Mouse (Mus musculus) forebrain, embryonic 12.5 days (tissue): ENCODE measurements around the gene Sdf2l1. TPM values are rescaled to one million over a fixed set of nuclear protein-coding genes. Genes with fewer than 3 reads are reported as not detected.
"Not testable (repeated sequence)": the region's sequence is repeated elsewhere in the genome, so short reads cannot be mapped to it uniquely, and the experiment has no call there.

Experiments
- ATAC-seq: fragments of 200-750 bp; cut with Nextera tagmentation; 2 replicates; pipeline ENCODE4 v1.8.0; 2017; ENCODE audit warnings: moderate TSS enrichment; ENCODE audit not compliant: low FRiP score
- H3K27ac ChIP-seq: fragments of 300-500 bp; sonication (generic); 2 replicates; pipeline ENCODE4 v1.5.1; 2016; ENCODE audit warnings: mild to moderate bottlenecking
- H3K27me3 ChIP-seq: fragments of 300-500 bp; sonication (generic); 2 replicates; pipeline ENCODE4 v1.6.1; 2016; ENCODE audit warnings: mild to moderate bottlenecking
- H3K36me3 ChIP-seq: fragments of 300-500 bp; sonication (generic); replicated peaks from 2 replicates; pipeline ENCODE4 v1.6.1; 2016; ENCODE audit warnings: mild to moderate bottlenecking
- H3K4me1 ChIP-seq: fragments of 300-500 bp; sonication (generic); 2 replicates; pipeline ENCODE4 v1.6.1; 2016
- H3K4me2 ChIP-seq: fragments of 300-500 bp; sonication (generic); 2 replicates; pipeline ENCODE4 v1.6.1; 2016; ENCODE audit warnings: mild to moderate bottlenecking, moderate library complexity
- H3K4me3 ChIP-seq: fragments of 300-500 bp; sonication (generic); replicated peaks from 2 replicates; pipeline ENCODE4 v1.5.1; 2016; ENCODE audit warnings: mild to moderate bottlenecking
- H3K9ac ChIP-seq: fragments of 300-500 bp; sonication (generic); 2 replicates; pipeline ENCODE4 v1.6.1; 2016; ENCODE audit warnings: mild to moderate bottlenecking
- H3K9me3 ChIP-seq: fragments of 300-500 bp; sonication (generic); 2 replicates; pipeline ENCODE4 v1.6.1; 2016
- WGBS: fragments of 180-500 bp; shearing (Covaris S2); methylation state at CpG from one replicate; pipeline ENCODE4 v1.1.7; 2016; 5-methylcytosine and 5-hydroxymethylcytosine counted together
- polyA plus RNA-seq: library from polyadenylated mRNA; unstranded; fragments of >200 nt; fragmentation: Nextera tagmentation; extraction: Ambion mirVana; gene quantifications from 2 replicates; pipeline ENCODE4 v1.2.1, GENCODE M21; 2016

Gene Sdf2l1
- 63.8 and 66.3 TPM in 2 replicates for polyA plus RNA-seq

GRCm38 (mm10) chr16:17132089-17132905 is at the start of gene Sdf2l1:
Sdf2l1 (minus strand) TSS chr16:17132383.
- Histone ChIP-seq H3K36me3 (no peaks in the 10 kb centered on the region), H3K4me1 (peaks cover 17% of the 10 kb centered on the region), H3K4me3 (peak within 1 kb of the TSS; percentile 75), H3K9ac (peak within 1 kb of the TSS; percentile 70), H3K4me2 (peak within 1 kb of the TSS; percentile 82), H3K9me3 (no peaks in the 10 kb centered on the region), H3K27me3 (no peaks in the 10 kb centered on the region), H3K27ac (peak within 1 kb of the TSS; percentile 87)
- 1% methylated on average over 47 of the region's 47 CpGs for WGBS
- ATAC-seq: peak; percentile 98

GRCm38 (mm10) chr16:17181382-17181781 is 49.2 kb upstream of the Sdf2l1 start:
- ATAC-seq: no peak
- WGBS: 89% methylated on average over 4 of the region's 4 CpGs
- H3K9me3 ChIP-seq: 0 out of 2 replicates have a peak, but pooled peaks cover 3% of the 10 kb centered on the region
- H3K36me3 ChIP-seq: peaks cover 25% of the 10 kb centered on the region
- H3K27me3 ChIP-seq: no peaks in the 10 kb centered on the region
- H3K27ac ChIP-seq: no peak overlapping the region
- H3K9ac ChIP-seq: no peak overlapping the region
- no peak overlapping the region for H3K4me3 ChIP-seq
- no peak overlapping the region for H3K4me2 ChIP-seq
- no peaks in the 10 kb centered on the region for H3K4me1 ChIP-seq

- ATAC-seq: no peak
- no peaks in the 10 kb centered on the region for H3K4me1 ChIP-seq
- no peak overlapping the region for H3K9ac ChIP-seq
- H3K27ac ChIP-seq: no peak overlapping the region
- no peak overlapping the region for H3K4me3 ChIP-seq
- H3K36me3 ChIP-seq: peaks cover 24% of the 10 kb centered on the region
- no peak overlapping the region for H3K4me2 ChIP-seq
- H3K9me3 ChIP-seq: no peaks in the 10 kb centered on the region
- H3K27me3 ChIP-seq: no peaks in the 10 kb centered on the region
- 94% methylated on average over 3 of the region's 3 CpGs for WGBS
These were observed 47.5 kb upstream of the Sdf2l1 start for GRCm38 (mm10) chr16:17179706-17180105.

GRCm38 (mm10) chr16:17177623-17178170 is 45.5 kb upstream of the Sdf2l1 start:
- Histone ChIP-seq H3K36me3 (peaks cover 40% of the 10 kb centered on the region), H3K4me2 (no peak overlapping the region)

GRCm38 (mm10) chr16:17175765-17176164 is 43.6 kb upstream of the Sdf2l1 start:
- Histone ChIP-seq H3K9ac (no peak overlapping the region), H3K27ac (no peak overlapping the region), H3K4me2 (no peak overlapping the region), H3K4me1 (no peaks in the 10 kb centered on the region), H3K4me3 (no peak overlapping the region), H3K9me3 (no peaks in the 10 kb centered on the region), H3K36me3 (peaks cover 53% of the 10 kb centered on the region), H3K27me3 (no peaks in the 10 kb centered on the region)
- WGBS: 95% methylated on average over 2 of the region's 2 CpGs
- no peak for ATAC-seq

More at GRCm38 (mm10) chr16:17177623-17178170, 45.5 kb upstream of the Sdf2l1 start:
- Histone ChIP-seq H3K27ac (no peak overlapping the region), H3K27me3 (no peaks in the 10 kb centered on the region), H3K9me3 (no peaks in the 10 kb centered on the region), H3K4me1 (no peaks in the 10 kb centered on the region), H3K4me3 (no peak overlapping the region), H3K9ac (no peak overlapping the region)
- 92% methylated on average over 1 of the region's 1 CpGs for WGBS
- no peak for ATAC-seq

- no peaks in the 10 kb centered on the region for H3K4me1 ChIP-seq
- ATAC-seq: no peak
- no peak overlapping the region for H3K9ac ChIP-seq
- no peaks in the 10 kb centered on the region for H3K9me3 ChIP-seq
- 90% methylated on average over 5 of the region's 5 CpGs for WGBS
- no peaks in the 10 kb centered on the region for H3K27me3 ChIP-seq
- no peak overlapping the region for H3K27ac ChIP-seq
- no peak overlapping the region for H3K4me3 ChIP-seq
- H3K36me3 ChIP-seq: peaks cover 52% of the 10 kb centered on the region
- no peak overlapping the region for H3K4me2 ChIP-seq
These were observed 35.9 kb upstream of the Sdf2l1 start for GRCm38 (mm10) chr16:17168049-17168448.

GRCm38 (mm10) chr16:17167179-17167578 is 35.0 kb upstream of the Sdf2l1 start:
- no peak overlapping the region for H3K4me3 ChIP-seq
- H3K4me2 ChIP-seq: no peak overlapping the region
- no peaks in the 10 kb centered on the region for H3K27me3 ChIP-seq
- H3K4me1 ChIP-seq: no peaks in the 10 kb centered on the region
- no peaks in the 10 kb centered on the region for H3K9me3 ChIP-seq
- H3K36me3 ChIP-seq: peaks cover 43% of the 10 kb centered on the region
- no peak overlapping the region for H3K27ac ChIP-seq
- H3K9ac ChIP-seq: no peak overlapping the region
- no peak for ATAC-seq

- not testable (repeated sequence) for H3K27me3 ChIP-seq, ATAC-seq, H3K9ac ChIP-seq, H3K27ac ChIP-seq, H3K4me3 ChIP-seq, H3K9me3 ChIP-seq, H3K4me1 ChIP-seq, H3K4me2 ChIP-seq
- WGBS: 92% methylated on average over 1 of the region's 1 CpGs
- H3K36me3 ChIP-seq: peaks cover 36% of the 10 kb centered on the region
These were observed 33.3 kb upstream of the Sdf2l1 start for GRCm38 (mm10) chr16:17165478-17165877.

- 95% methylated on average over 2 of the region's 2 CpGs for WGBS
- Histone ChIP-seq H3K9ac (no peak overlapping the region), H3K4me1 (no peaks in the 10 kb centered on the region), H3K4me2 (no peak overlapping the region), H3K9me3 (no peaks in the 10 kb centered on the region), H3K4me3 (no peak overlapping the region), H3K36me3 (peaks cover 75% of the 10 kb centered on the region), H3K27ac (no peak overlapping the region), H3K27me3 (no peaks in the 10 kb centered on the region)
- no peak for ATAC-seq
These were observed 22.2 kb upstream of the Sdf2l1 start for GRCm38 (mm10) chr16:17154346-17154745.

- 92% methylated on average over 4 of the region's 4 CpGs for WGBS
- Histone ChIP-seq H3K9ac (no peak overlapping the region), H3K4me2 (no peak overlapping the region), H3K27me3 (peaks cover 17% of the 10 kb centered on the region), H3K4me3 (no peak overlapping the region), H3K27ac (no peak overlapping the region), H3K9me3 (no peaks in the 10 kb centered on the region), H3K36me3 (peaks cover 55% of the 10 kb centered on the region), H3K4me1 (peaks cover 17% of the 10 kb centered on the region)
- no peak for ATAC-seq
These were observed 19.7 kb upstream of the Sdf2l1 start for GRCm38 (mm10) chr16:17151874-17152273.

- H3K27ac ChIP-seq: no peak overlapping the region
- H3K9me3 ChIP-seq: no peaks in the 10 kb centered on the region
- no peak overlapping the region for H3K9ac ChIP-seq
- no peak overlapping the region for H3K4me2 ChIP-seq
- H3K36me3 ChIP-seq: peaks cover 46% of the 10 kb centered on the region
- H3K27me3 ChIP-seq: peaks cover 18% of the 10 kb centered on the region
- H3K4me3 ChIP-seq: no peak overlapping the region
- ATAC-seq: no peak
- peaks cover 17% of the 10 kb centered on the region for H3K4me1 ChIP-seq
- WGBS: 85% methylated on average over 7 of the region's 7 CpGs
These were observed 18.5 kb upstream of the Sdf2l1 start for GRCm38 (mm10) chr16:17150520-17151258.

- H3K36me3 ChIP-seq: peaks cover 24% of the 10 kb centered on the region
- peak overlapping the region; percentile 59 for H3K4me3 ChIP-seq
These were observed 15.9 kb upstream of the Sdf2l1 start for GRCm38 (mm10) chr16:17148084-17148483.

More at GRCm38 (mm10) chr16:17148084-17148483, 15.9 kb upstream of the Sdf2l1 start:
- Histone ChIP-seq H3K9ac (no peak overlapping the region), H3K4me1 (peaks cover 17% of the 10 kb centered on the region), H3K4me2 (peak overlapping the region; percentile 72), H3K27ac (no peak overlapping the region), H3K9me3 (no peaks in the 10 kb centered on the region), H3K27me3 (peaks cover 22% of the 10 kb centered on the region)
- 8% methylated on average over 16 of the region's 16 CpGs for whole genome bisulfite sequencing
- ATAC-seq: peak; percentile 21; the same call in 1 of the 2 replicates
